20 mouse cellular contexts compared by ENCODE assay signal in genomic region chr3:95518891-95519290, GRCm38 (mm10). TPM values are rescaled to one million over a fixed set of nuclear protein-coding genes. Genes with fewer than 3 reads are reported as not detected.
DNase-seq lines count a peak whose midpoint lies in the region; ATAC-seq and TF ChIP-seq lines count a peak whose summit lies in the region.
"Had no signal": no experiment of that assay in that cellular context is flagged by ENCODE, and none has a peak within 500 bp of the region (broad histone marks: within the 10 kb centered on the region; RNA-seq: fewer than 3 reads in every experiment).

No protein-coding gene starts in this region.

- H3K27ac ChIP-seq in heart, embryonic 13.5 days (replicated peaks) = peak overlapping the region; percentile 39; the same call in 1 of the 2 replicates
- H3K27ac ChIP-seq in liver, embryonic 16.5 days (ENCODE audit: low read length) = peak overlapping the region; percentile 88
- no peak overlapping the region for H3K27ac ChIP-seq in forebrain, embryonic 14.5 days (ENCODE audit: low read depth, low read length)
- H3K27ac ChIP-seq: embryonic facial prominence, embryonic 15.5 days had no signal

- intact Hi-C loops in heart, postnatal 36 days (cut with DNase I) = loop anchor here (5.0 to 10.0 kb wide), 2 partner anchors 98 to 326 kb away; no protein-coding TSS in a partner anchor

- ATAC-seq in heart, embryonic 13.5 days (ENCODE audit: extremely low read depth, insufficient number of reproducible peaks, low FRiP score, low TSS enrichment) = no peak
- peak; percentile 23; the same call in 1 of the 2 replicates for ATAC-seq in G1E (ENCODE audit: extremely low read depth, insufficient number of reproducible peaks, low FRiP score, poor library complexity, severe bottlenecking)
- peak; percentile 17 for ATAC-seq in liver, embryonic 16.5 days (ENCODE audit: low read depth)
- ATAC-seq in forebrain, embryonic 14.5 days = no peak

- H3K4me2 ChIP-seq in heart, embryonic 13.5 days = no peak overlapping the region
- H3K4me2 ChIP-seq in liver, embryonic 16.5 days (ENCODE audit: low read depth, low read length) = peak overlapping the region; percentile 51
- H3K4me2 ChIP-seq in forebrain, embryonic 14.5 days (ENCODE audit: low read length) = no peak overlapping the region
- H3K4me2 ChIP-seq: embryonic facial prominence, embryonic 15.5 days; lung, embryonic 14.5 days had no signal

- TF ChIP-seq CTCF in G1E (IDR thresholded peaks at IDR 0.05; ENCODE audit: low read depth, low read length) = no peak

- peaks cover 18% of the 10 kb centered on the region for H3K4me1 ChIP-seq in heart, embryonic 13.5 days
- peaks cover 78% of the 10 kb centered on the region for H3K4me1 ChIP-seq in G1E (ENCODE audit: insufficient read depth, low read depth, low read length)
- peaks cover 95% of the 10 kb centered on the region for H3K4me1 ChIP-seq in erythroblast, embryonic 14.5 days (ENCODE audit: control insufficient read depth)
- H3K4me1 ChIP-seq in liver, embryonic 16.5 days (ENCODE audit: control insufficient read depth, low read depth, low read length) = peaks cover 67% of the 10 kb centered on the region
- H3K4me1 ChIP-seq in forebrain, embryonic 14.5 days (ENCODE audit: control insufficient read depth, insufficient read depth, low read length) = no peaks in the 10 kb centered on the region

- no peaks in the 10 kb centered on the region for H3K36me3 ChIP-seq in heart, embryonic 13.5 days
- no peaks in the 10 kb centered on the region for H3K36me3 ChIP-seq in G1E (replicated peaks)
- H3K36me3 ChIP-seq in erythroblast, embryonic 14.5 days (ENCODE audit: control insufficient read depth) = peaks cover 7% of the 10 kb centered on the region; the same call in 1 of the 2 replicates
- no peaks in the 10 kb centered on the region for H3K36me3 ChIP-seq in liver, embryonic 16.5 days (ENCODE audit: control insufficient read depth, insufficient read depth)
- no peaks in the 10 kb centered on the region for H3K36me3 ChIP-seq in forebrain, embryonic 14.5 days (ENCODE audit: control insufficient read depth, insufficient read depth, low read length)
- H3K36me3 ChIP-seq: embryonic facial prominence, embryonic 15.5 days had no signal

- 70% methylated on average over 7 of the region's 7 CpGs for WGBS in heart, embryonic 13.5 days
- 24% methylated on average over 7 of the region's 7 CpGs for WGBS in liver, embryonic 16.5 days (ENCODE audit: insufficient replicate concordance)
- 87% methylated on average over 7 of the region's 7 CpGs for WGBS in forebrain, embryonic 14.5 days

- no peak overlapping the region for H3K4me3 ChIP-seq in heart, embryonic 13.5 days
- H3K4me3 ChIP-seq in G1E (ENCODE audit: low read depth, low read length) = peak overlapping the region; percentile 46; the same call in 1 of the 2 replicates
- peak overlapping the region; percentile 51 for H3K4me3 ChIP-seq in erythroblast, embryonic 14.5 days (replicated peaks)
- 0 out of 2 replicates have a peak overlapping the region, but pooled peaks have one; percentile 2 for H3K4me3 ChIP-seq in liver, embryonic 16.5 days (ENCODE audit: low read depth, low read length)
- H3K4me3 ChIP-seq in forebrain, embryonic 14.5 days (ENCODE audit: low read depth, low read length) = no peak overlapping the region
- H3K4me3 ChIP-seq: embryonic facial prominence, embryonic 15.5 days had no signal

- no peak for DNase-seq in heart, postnatal 36 days
- peak; percentile 45 for DNase-seq in G1E (ENCODE audit: low spot score)
- DNase-seq in forebrain, embryonic 14.5 days (ENCODE audit: low spot score) = no peak
- no peak for DNase-seq in left cerebral cortex, adult 18-20 months (ENCODE audit: low spot score in 2 of 2)
- no peak for DNase-seq in Muller cell, postnatal 12 days (ENCODE audit: inconsistent ontology term)
- DNase-seq: cerebellum, postnatal 25 days; gastrocnemius, postnatal 36 days; kidney, adult 18-20 months; kidney, postnatal 4 days; lung, embryonic 14.5 days; midbrain, embryonic 14.5 days had no signal

- no peak overlapping the region for H3K9ac ChIP-seq in heart, embryonic 13.5 days
- peak overlapping the region; percentile 55 for H3K9ac ChIP-seq in liver, embryonic 16.5 days (ENCODE audit: low read depth, low read length)
- H3K9ac ChIP-seq in forebrain, embryonic 14.5 days (ENCODE audit: low read length) = no peak overlapping the region
- H3K9ac ChIP-seq: embryonic facial prominence, embryonic 15.5 days; lung, embryonic 14.5 days had no signal

- H3K27me3 ChIP-seq in heart, embryonic 13.5 days (replicated peaks) = no peaks in the 10 kb centered on the region
- H3K27me3 ChIP-seq in G1E (ENCODE audit: insufficient read depth, low read length) = 0 out of 2 replicates have a peak, but pooled peaks cover under 1% of the 10 kb centered on the region
- H3K27me3 ChIP-seq in erythroblast, embryonic 14.5 days (ENCODE audit: control insufficient read depth) = no peaks in the 10 kb centered on the region
- H3K27me3 ChIP-seq in liver, embryonic 16.5 days (ENCODE audit: control insufficient read depth, insufficient read depth, low read depth, low read length) = no peaks in the 10 kb centered on the region
- H3K27me3 ChIP-seq in forebrain, embryonic 14.5 days (replicated peaks; ENCODE audit: control insufficient read depth, insufficient read depth, low read length) = no peaks in the 10 kb centered on the region
- H3K27me3 ChIP-seq: embryonic facial prominence, embryonic 15.5 days had no signal

- no peaks in the 10 kb centered on the region for H3K9me3 ChIP-seq in heart, embryonic 13.5 days
- H3K9me3 ChIP-seq in G1E (replicated peaks) = no peaks in the 10 kb centered on the region
- no peaks in the 10 kb centered on the region for H3K9me3 ChIP-seq in erythroblast, embryonic 14.5 days (ENCODE audit: control insufficient read depth, low read length)
- H3K9me3 ChIP-seq in liver, embryonic 16.5 days (replicated peaks; ENCODE audit: control insufficient read depth, low read length) = no peaks in the 10 kb centered on the region
- H3K9me3 ChIP-seq in forebrain, embryonic 14.5 days (replicated peaks; ENCODE audit: control insufficient read depth, low read length) = no peaks in the 10 kb centered on the region
- H3K9me3 ChIP-seq: embryonic facial prominence, embryonic 15.5 days had no signal

RNA-seq across cellular contexts. Expression of gene Ctss, which starts 7.7 kb away (rescaled TPM):
- 12.3 and 13.4 TPM in 2 replicates for polyA plus RNA-seq in heart, embryonic 13.5 days (2015; fragmentation: Nextera tagmentation; extraction: Ambion mirVana)
- total RNA-seq in heart, postnatal 36 days (2021) = 10 to 100 TPM; 12.8 to 27.3 TPM
- total RNA-seq in G1E (2014; fragmentation: Nextera tagmentation) = not detected in 2 replicates
- 0.41 and 0.66 TPM in 2 replicates for total RNA-seq in G1E (2017)
- polyA plus RNA-seq in G1E (2012) = not detected in 2 replicates
- 0.04 and 0.07 TPM in 2 replicates for polyA plus RNA-seq in erythroblast, embryonic 14.5 days (2012)
- 38.4 and 38.5 TPM in 2 replicates for polyA plus RNA-seq in liver, embryonic 16.5 days (2015; fragmentation: Nextera tagmentation; extraction: Ambion mirVana)
- polyA plus RNA-seq in forebrain, embryonic 14.5 days (2014; fragmentation: Nextera tagmentation; extraction: Ambion mirVana) = 14.4 and 14.8 TPM in 2 replicates
- total RNA-seq in left cerebral cortex, adult 18-20 months (2021) = 10 to 100 TPM; 67.5 to 69.8 TPM
- polyA plus RNA-seq: C2C12 had no signal

RNA-seq across cellular contexts. Expression of gene Ctsk, which starts 19.8 kb away (rescaled TPM):
- polyA plus RNA-seq in heart, embryonic 13.5 days (2015; fragmentation: Nextera tagmentation; extraction: Ambion mirVana) = 15.5 and 17.0 TPM in 2 replicates
- 1 to 10 TPM; 9.5 to 9.6 TPM for total RNA-seq in heart, postnatal 36 days (2021)
- total RNA-seq in G1E (2014; fragmentation: Nextera tagmentation) = not detected in 2 replicates
- total RNA-seq in G1E (2017) = 0.16 and 0.17 TPM in 2 replicates
- polyA plus RNA-seq in G1E (2012) = not detected in 2 replicates
- polyA plus RNA-seq in erythroblast, embryonic 14.5 days (2012) = not detected in 2 replicates
- 1.0 and 1.3 TPM in 2 replicates for polyA plus RNA-seq in liver, embryonic 16.5 days (2015; fragmentation: Nextera tagmentation; extraction: Ambion mirVana)
- 7.4 and 7.5 TPM in 2 replicates for polyA plus RNA-seq in forebrain, embryonic 14.5 days (2014; fragmentation: Nextera tagmentation; extraction: Ambion mirVana)
- 1 to 10 TPM; 4.0 to 4.2 TPM for total RNA-seq in left cerebral cortex, adult 18-20 months (2021)

RNA-seq across cellular contexts. Expression of gene Hormad1, which starts 40.6 kb away (rescaled TPM):
- polyA plus RNA-seq in heart, embryonic 13.5 days (2015; fragmentation: Nextera tagmentation; extraction: Ambion mirVana) = not detected in 2 replicates
- total RNA-seq in heart, postnatal 36 days (2021) = not detected
- total RNA-seq in G1E (2014; fragmentation: Nextera tagmentation) (not detected in 2 replicates), G1E (2017) (0.11 TPM in 1 of 2 replicates, not detected in the other)
- polyA plus RNA-seq in G1E (2012) = not detected in 2 replicates
- polyA plus RNA-seq in erythroblast, embryonic 14.5 days (2012) = not detected in 2 replicates
- not detected in 2 replicates for polyA plus RNA-seq in liver, embryonic 16.5 days (2015; fragmentation: Nextera tagmentation; extraction: Ambion mirVana)
- polyA plus RNA-seq in forebrain, embryonic 14.5 days (2014; fragmentation: Nextera tagmentation; extraction: Ambion mirVana) = not detected in 2 replicates
- total RNA-seq in left cerebral cortex, adult 18-20 months (2021) = not detected
- total RNA-seq: adrenal gland, adult 18-20 months; gastrocnemius, postnatal 36 days; left cerebral cortex, postnatal 10 days had no signal
- polyA plus RNA-seq: C2C12; embryonic facial prominence, embryonic 15.5 days; hindbrain, embryonic 11.5 days; lung, embryonic 14.5 days; midbrain, embryonic 14.5 days; neural tube, embryonic 11.5 days had no signal

Comparison
In these comparisons a context has a peak if more than half of its experiments do, and no peak if none do; other contexts are left out.
1. ATAC-seq: peak in G1E (single experiment) and liver, embryonic 16.5 days (single experiment); none in heart, embryonic 13.5 days (single experiment) and forebrain, embryonic 14.5 days (single experiment).
2. H3K4me3 ChIP-seq: peak in G1E (single experiment), erythroblast, embryonic 14.5 days (single experiment) and liver, embryonic 16.5 days (single experiment); none in heart, embryonic 13.5 days (single experiment) and forebrain, embryonic 14.5 days (single experiment).
3. RNA of gene Ctss, which starts 7.7 kb away (polyA plus RNA-seq): 38.4 to 38.5 TPM in liver, embryonic 16.5 days, 14.4 to 14.8 TPM in forebrain, embryonic 14.5 days and 12.3 to 13.4 TPM in heart, embryonic 13.5 days; 0.04 to 0.07 TPM in erythroblast, embryonic 14.5 days and not detected in G1E; every median in the first group is over 10 times any median in the second.